Mouse (Mus musculus) limb, embryonic 12.5 days (tissue): ENCODE measurements around the gene Ube2v1. TPM values are rescaled to one million over a fixed set of nuclear protein-coding genes. Genes with fewer than 3 reads are reported as not detected.
"Not testable (repeated sequence)": the region's sequence is repeated elsewhere in the genome, so short reads cannot be mapped to it uniquely, and the experiment has no call there.

ENCODE experiments used
- ATAC-seq: fragments of 200-750 bp; cut with Nextera tagmentation; 2 replicates; pipeline ENCODE4 v1.8.0; 2017; ENCODE audit warnings: low read depth, moderate TSS enrichment; ENCODE audit not compliant: insufficient number of reproducible peaks, insufficient read depth, low FRiP score, low TSS enrichment
- H3K27ac ChIP-seq: fragments of 300-500 bp; sonication (generic); 2 replicates; pipeline ENCODE4 v1.5.1; 2016; ENCODE audit warnings: mild to moderate bottlenecking, moderate library complexity
- H3K27me3 ChIP-seq: fragments of 300-500 bp; sonication (generic); 2 replicates; pipeline ENCODE4 v1.6.1; 2016; ENCODE audit warnings: mild to moderate bottlenecking, moderate library complexity
- H3K36me3 ChIP-seq: fragments of 300-500 bp; sonication (generic); 2 replicates; pipeline ENCODE4 v1.6.1; 2016; ENCODE audit warnings: mild to moderate bottlenecking, moderate library complexity
- H3K4me1 ChIP-seq: fragments of 300-500 bp; sonication (generic); replicated peaks from 2 replicates; pipeline ENCODE4 v1.6.1; 2016
- H3K4me2 ChIP-seq: fragments of 300-500 bp; sonication (generic); 2 replicates; pipeline ENCODE4 v1.6.1; 2016; ENCODE audit warnings: mild to moderate bottlenecking, moderate library complexity
- H3K4me3 ChIP-seq: fragments of 300-500 bp; sonication (generic); replicated peaks from 2 replicates; pipeline ENCODE4 v1.5.1; 2016; ENCODE audit warnings: mild to moderate bottlenecking
- H3K9ac ChIP-seq: fragments of 300-500 bp; sonication (generic); replicated peaks from 2 replicates; pipeline ENCODE4 v1.6.1; 2016; ENCODE audit warnings: mild to moderate bottlenecking, moderate library complexity
- H3K9me3 ChIP-seq: fragments of 300-500 bp; sonication (generic); 2 replicates; pipeline ENCODE4 v1.6.1; 2016; ENCODE audit warnings: mild to moderate bottlenecking, moderate library complexity
- WGBS: fragments of 180-500 bp; shearing (Covaris S2); methylation state at CpG from one replicate; pipeline ENCODE4 v1.1.7; 2016; 5-methylcytosine and 5-hydroxymethylcytosine counted together
- polyA plus RNA-seq: library from polyadenylated mRNA; unstranded; fragments of >200 nt; fragmentation: Nextera tagmentation; extraction: Ambion mirVana; gene quantifications from 2 replicates; pipeline ENCODE4 v1.2.1, GENCODE M21; 2016

Ube2v1 gene
- polyA plus RNA-seq, 1 experiment from 2014 or later, result 267 TPM

- no peak for ATAC-seq
- no peak overlapping the region for H3K9ac ChIP-seq
- no peaks in the 10 kb centered on the region for H3K4me1 ChIP-seq
- no peaks in the 10 kb centered on the region for H3K9me3 ChIP-seq
- H3K27ac ChIP-seq, result no peak overlapping the region
- 90% methylated on average over 7 of the region's 7 CpGs for WGBS
- no peak overlapping the region for H3K4me2 ChIP-seq
- H3K27me3 ChIP-seq, result no peaks in the 10 kb centered on the region
- H3K36me3 ChIP-seq, result peaks cover 79% of the 10 kb centered on the region
- no peak overlapping the region for H3K4me3 ChIP-seq
Measured at GRCm38 (mm10) chr2:167652694-167653093, 20.8 kb upstream of the Ube2v1 start.

DNA sequence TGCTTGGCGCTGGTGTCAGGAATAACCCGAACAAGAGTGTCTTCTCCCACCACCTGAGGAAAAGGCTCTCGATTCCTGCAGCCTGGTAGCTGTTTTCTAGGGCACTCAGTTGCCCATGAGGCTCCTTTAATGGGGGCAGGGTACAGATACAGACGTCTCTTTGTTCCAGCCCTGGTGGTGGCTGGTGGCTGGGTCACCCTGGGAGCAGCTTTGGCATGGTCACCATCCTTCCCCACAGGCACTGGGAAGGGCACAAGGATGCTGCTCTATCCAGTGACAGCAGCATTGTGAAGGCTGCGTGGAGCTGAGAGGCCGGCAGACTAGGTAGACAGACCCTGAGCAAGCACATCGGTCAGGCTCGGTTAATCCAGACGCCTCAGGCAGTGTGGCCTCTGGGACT lies 19.7 kb upstream of the Ube2v1 start:
- 87% methylated on average over 9 of the region's 9 CpGs for WGBS
- Histone ChIP-seq H3K4me2 (no peak overlapping the region), H3K9me3 (no peaks in the 10 kb centered on the region), H3K36me3 (peaks cover 76% of the 10 kb centered on the region), H3K9ac (no peak overlapping the region), H3K27ac (no peak overlapping the region), H3K4me3 (no peak overlapping the region), H3K4me1 (no peaks in the 10 kb centered on the region), H3K27me3 (no peaks in the 10 kb centered on the region)
- no peak for ATAC-seq

- Histone ChIP-seq H3K9ac (no peak overlapping the region), H3K27me3 (no peaks in the 10 kb centered on the region), H3K36me3 (peaks cover 88% of the 10 kb centered on the region), H3K4me2 (no peak overlapping the region), H3K4me3 (no peak overlapping the region), H3K27ac (no peak overlapping the region), H3K9me3 (no peaks in the 10 kb centered on the region), H3K4me1 (no peaks in the 10 kb centered on the region)
- 89% methylated on average over 12 of the region's 12 CpGs for WGBS
- no peak for ATAC-seq
Measured at GRCm38 (mm10) chr2:167649290-167650032, 17.6 kb upstream of the Ube2v1 start.

- Histone ChIP-seq H3K27ac (no peak overlapping the region), H3K9ac (no peak overlapping the region), H3K4me3 (no peak overlapping the region), H3K4me1 (no peaks in the 10 kb centered on the region), H3K4me2 (no peak overlapping the region), H3K9me3 (no peaks in the 10 kb centered on the region), H3K36me3 (peaks cover 80% of the 10 kb centered on the region), H3K27me3 (no peaks in the 10 kb centered on the region)
- ATAC-seq, result no peak
- WGBS, result 70% methylated on average over 4 of the region's 4 CpGs
Measured at GRCm38 (mm10) chr2:167646411-167646810, 14.5 kb upstream of the Ube2v1 start.

GRCm38 (mm10) chr2:167643356-167644052 lies 11.6 kb upstream of the Ube2v1 start:
- not testable (repeated sequence) for H3K9me3 ChIP-seq, H3K27me3 ChIP-seq, H3K4me2 ChIP-seq, ATAC-seq, H3K4me3 ChIP-seq, H3K27ac ChIP-seq, H3K4me1 ChIP-seq, H3K9ac ChIP-seq
- peaks cover 58% of the 10 kb centered on the region for H3K36me3 ChIP-seq
- WGBS, result 87% methylated on average over 13 of the region's 13 CpGs

DNA sequence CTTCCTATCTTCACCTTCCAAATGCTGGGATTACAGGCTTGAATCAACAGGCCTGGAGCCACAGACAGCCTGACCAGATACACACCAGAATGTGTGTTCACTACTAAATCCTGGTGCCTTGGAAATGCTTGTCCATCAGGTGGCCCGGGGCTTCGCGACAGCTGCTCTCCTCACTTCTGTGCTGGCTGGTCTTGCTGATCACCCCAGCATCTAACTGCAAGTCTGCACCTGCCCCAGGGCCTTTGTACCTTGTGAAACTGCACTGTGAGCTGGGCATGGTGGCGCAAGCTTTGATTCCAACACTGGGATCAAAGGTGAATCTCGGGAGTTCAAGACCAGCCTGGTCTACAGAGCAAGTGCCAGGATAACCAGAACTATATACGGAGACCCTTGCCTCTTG lies 10.3 kb upstream of the Ube2v1 start:
- no peaks in the 10 kb centered on the region for H3K4me1 ChIP-seq
- no peak for ATAC-seq
- no peak overlapping the region for H3K4me2 ChIP-seq
- peaks cover 48% of the 10 kb centered on the region for H3K36me3 ChIP-seq
- WGBS, result 82% methylated on average over 6 of the region's 6 CpGs
- no peaks in the 10 kb centered on the region for H3K27me3 ChIP-seq
- H3K9me3 ChIP-seq, result no peaks in the 10 kb centered on the region
- no peak overlapping the region for H3K27ac ChIP-seq
- H3K4me3 ChIP-seq, result no peak overlapping the region
- no peak overlapping the region for H3K9ac ChIP-seq

DNA sequence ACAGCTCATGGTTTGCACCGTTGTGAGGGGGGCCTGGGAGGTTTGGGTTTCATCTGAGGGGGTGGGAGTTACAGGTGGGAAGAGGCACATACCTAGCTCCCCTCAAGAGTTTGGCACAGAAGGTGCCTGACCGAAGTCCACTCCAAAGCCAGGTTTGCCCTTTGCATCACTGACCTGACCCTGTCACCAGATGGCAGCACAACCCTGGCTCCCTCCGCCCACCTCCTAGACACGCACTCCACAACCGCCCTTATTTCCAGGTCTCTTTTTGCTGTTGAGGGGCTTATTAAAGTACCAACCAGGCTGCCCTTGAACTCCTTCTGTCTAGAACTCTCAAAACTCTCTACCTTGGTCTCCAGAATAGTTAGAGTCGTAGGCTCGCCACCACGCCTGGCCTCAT lies 9.4 kb upstream of the Ube2v1 start:
- 57% methylated on average over 8 of the region's 8 CpGs for WGBS
- Histone ChIP-seq H3K27ac (no peak overlapping the region), H3K9ac (no peak overlapping the region), H3K4me3 (no peak overlapping the region), H3K4me1 (no peaks in the 10 kb centered on the region), H3K36me3 (peaks cover 41% of the 10 kb centered on the region), H3K27me3 (no peaks in the 10 kb centered on the region), H3K4me2 (no peak overlapping the region), H3K9me3 (no peaks in the 10 kb centered on the region)
- no peak for ATAC-seq

DNA sequence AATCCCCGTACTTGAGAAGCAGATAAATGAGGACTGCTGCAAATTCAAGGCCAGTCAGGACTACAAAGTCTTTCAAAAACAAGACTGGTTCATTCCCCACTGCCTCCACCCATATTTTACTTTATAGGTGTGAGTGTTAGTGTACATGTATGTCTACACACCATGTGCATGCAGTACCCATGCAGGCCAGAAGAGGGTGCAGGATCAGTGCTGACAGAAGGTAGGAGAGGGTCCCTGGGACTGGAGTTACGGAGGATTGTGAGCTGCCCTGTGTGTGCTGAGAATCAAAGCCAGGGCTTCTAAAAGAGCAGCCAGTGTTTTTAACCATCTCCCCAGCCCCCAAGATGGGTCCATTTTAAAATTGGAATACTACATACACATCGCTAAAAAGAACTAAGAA lies 8.4 kb upstream of the Ube2v1 start:
- Histone ChIP-seq H3K4me2 (no peak overlapping the region), H3K27me3 (no peaks in the 10 kb centered on the region), H3K4me3 (no peak overlapping the region), H3K9ac (no peak overlapping the region), H3K4me1 (no peaks in the 10 kb centered on the region), H3K27ac (no peak overlapping the region), H3K9me3 (no peaks in the 10 kb centered on the region), H3K36me3 (peaks cover 31% of the 10 kb centered on the region)
- WGBS, result 76% methylated on average over 3 of the region's 3 CpGs
- no peak for ATAC-seq

GRCm38 (mm10) chr2:167634865-167635512 lies 3.1 kb upstream of the Ube2v1 start:
- no peak overlapping the region for H3K27ac ChIP-seq
- peaks cover 26% of the 10 kb centered on the region for H3K4me1 ChIP-seq
- WGBS, result 79% methylated on average over 7 of the region's 7 CpGs
- H3K27me3 ChIP-seq, result no peaks in the 10 kb centered on the region
- peak overlapping the region; percentile 56 for H3K4me2 ChIP-seq
- H3K4me3 ChIP-seq, result peak overlapping the region; percentile 34
- ATAC-seq, result no peak
- no peak overlapping the region for H3K9ac ChIP-seq
- no peaks in the 10 kb centered on the region for H3K9me3 ChIP-seq
- H3K36me3 ChIP-seq, result no peaks in the 10 kb centered on the region

GRCm38 (mm10) chr2:167634338-167634770 lies 2.5 kb upstream of the Ube2v1 start:
- peak; percentile 45; the same call in 1 of the 2 replicates for ATAC-seq
- H3K9ac ChIP-seq, result no peak overlapping the region
- peaks cover 2% of the 10 kb centered on the region for H3K36me3 ChIP-seq
- no peaks in the 10 kb centered on the region for H3K9me3 ChIP-seq
- H3K27ac ChIP-seq, result peak overlapping the region; percentile 36
- H3K4me1 ChIP-seq, result peaks cover 32% of the 10 kb centered on the region
- H3K4me3 ChIP-seq, result peak overlapping the region; percentile 34
- WGBS, result under 1% methylated on average over 15 of the region's 15 CpGs
- peak overlapping the region; percentile 56 for H3K4me2 ChIP-seq
- no peaks in the 10 kb centered on the region for H3K27me3 ChIP-seq

DNA sequence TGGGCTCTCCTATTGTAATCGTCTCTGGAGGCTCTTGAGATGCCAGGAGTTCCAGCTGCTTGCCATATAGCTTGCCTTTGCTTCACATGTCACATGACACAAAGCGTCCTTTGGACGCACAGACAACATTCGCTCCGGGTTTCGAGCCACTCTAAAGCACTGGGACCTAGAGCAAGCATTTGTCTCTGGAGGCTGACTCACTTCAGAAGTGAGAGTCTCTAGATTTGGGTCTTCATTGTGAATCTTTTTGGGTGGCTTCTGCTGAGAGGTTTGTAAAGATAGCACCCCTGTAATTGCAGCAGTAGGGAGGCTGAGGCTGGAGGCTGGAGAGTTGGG lies 1.6 kb upstream of the Ube2v1 start:
- H3K4me1 ChIP-seq, result peaks cover 37% of the 10 kb centered on the region

More for the DNA sequence above, 1.6 kb upstream of the Ube2v1 start:
- WGBS, result 87% methylated on average over 6 of the region's 6 CpGs
- Histone ChIP-seq H3K4me2 (peak overlapping the region; percentile 56; the same call in 1 of the 2 replicates), H3K27ac (no peak overlapping the region; the same call in 1 of the 2 replicates), H3K4me3 (no peak overlapping the region), H3K36me3 (peaks cover 11% of the 10 kb centered on the region), H3K27me3 (no peaks in the 10 kb centered on the region), H3K9ac (no peak overlapping the region), H3K9me3 (no peaks in the 10 kb centered on the region)
- ATAC-seq, result no peak
